Mouse (Mus musculus) stomach, postnatal 0 days (tissue): Measurements from ENCODE around the gene Syap1.

Experiments
- CTCF ChIP-seq: IDR thresholded peaks from 2 replicates; pipeline ENCODE4 v1.5.1; 2016; ENCODE audit warnings: antibody characterized with exemption, low read depth, mild to moderate bottlenecking, moderate library complexity
- EP300 ChIP-seq: optimal IDR thresholded peaks from 2 replicates; pipeline ENCODE3; 2016; ENCODE audit warnings: antibody characterized with exemption

GRCm38 (mm10) chrX:162848682-162849081 lies 39.6 kb downstream of the Syap1 start:
- no peak for TF ChIP-seq EP300
- TF ChIP-seq CTCF: no peak
